Mouse (Mus musculus) intestine, postnatal 0 days (tissue): ENCODE results near the gene Tgfbr3. TPM values are rescaled to one million over a fixed set of nuclear protein-coding genes. Genes with fewer than 3 reads are reported as not detected.

Source experiments
- ATAC-seq: fragments of 200-750 bp; cut with Nextera tagmentation; 2 replicates; pipeline ENCODE4 v1.8.0; 2017; ENCODE audit warnings: mild to moderate bottlenecking, moderate TSS enrichment, moderate library complexity
- H3K27ac ChIP-seq: fragments of 300-500 bp; sonication (generic); 2 replicates; pipeline ENCODE4 v1.5.1; 2014; ENCODE audit warnings: mild to moderate bottlenecking, low read depth, low read length, moderate library complexity
- H3K27me3 ChIP-seq: fragments of 300-500 bp; sonication (generic); replicated peaks from 2 replicates; pipeline ENCODE4 v1.6.1; 2014; ENCODE audit warnings: low read length, mixed read lengths; ENCODE audit not compliant: control insufficient read depth, insufficient read depth
- H3K36me3 ChIP-seq: fragments of 300-500 bp; sonication (generic); 2 replicates; pipeline ENCODE4 v1.6.1; 2014; ENCODE audit warnings: mild to moderate bottlenecking, moderate library complexity; ENCODE audit not compliant: control insufficient read depth, insufficient read depth
- H3K4me1 ChIP-seq: fragments of 300-500 bp; sonication (generic); replicated peaks from 2 replicates; pipeline ENCODE4 v1.6.1; 2014; ENCODE audit warnings: antibody characterized with exemption, low read length, mixed read lengths; ENCODE audit not compliant: control insufficient read depth, insufficient read depth
- H3K4me2 ChIP-seq: fragments of 300-500 bp; sonication (generic); replicated peaks from 2 replicates; pipeline ENCODE4 v1.6.1; 2014; ENCODE audit warnings: low read depth, mild to moderate bottlenecking, moderate library complexity
- H3K4me3 ChIP-seq: fragments of 300-500 bp; sonication (generic); 2 replicates; pipeline ENCODE4 v1.5.1; 2014; ENCODE audit warnings: low read depth, low read length
- H3K9ac ChIP-seq: fragments of 300-500 bp; sonication (generic); 2 replicates; pipeline ENCODE4 v1.6.1; 2014; ENCODE audit warnings: mild to moderate bottlenecking, low read depth, low read length
- H3K9me3 ChIP-seq: fragments of 300-500 bp; sonication (generic); 2 replicates; pipeline ENCODE4 v1.6.1; 2016; ENCODE audit warnings: mixed run types; ENCODE audit not compliant: control insufficient read depth
- CTCF ChIP-seq: sonication (generic); IDR thresholded peaks from 2 replicates; pipeline ENCODE4 v1.5.1; 2016; ENCODE audit warnings: low read depth, mild to moderate bottlenecking, control low read depth, antibody characterized with exemption, moderate library complexity
- WGBS: fragments of 180-500 bp; shearing (Covaris S2); extraction: QIAGEN DNeasy Blood & Tissue Kit; methylation state at CpG from one replicate; pipeline ENCODE4 v1.1.7; 2014; 5-methylcytosine and 5-hydroxymethylcytosine counted together
- polyA plus RNA-seq: library from polyadenylated mRNA; unstranded; fragments of >200 nt; fragmentation: Nextera tagmentation; extraction: Ambion mirVana; gene quantifications from 2 replicates; pipeline ENCODE4 v1.2.1, GENCODE M21; 2015

Tgfbr3 gene
- polyA plus RNA-seq, 1 experiment from 2014 or later, result 7.5 TPM

- no peak for ATAC-seq
Observed at GRCm38 (mm10) chr5:107202801-107203559, 86.4 kb downstream of the Tgfbr3 start.

GRCm38 (mm10) chr5:107201509-107202182, 87.8 kb downstream of the Tgfbr3 start:
- Histone ChIP-seq H3K4me2 (no peak overlapping the region), H3K9me3 (no peaks in the 10 kb centered on the region), H3K27me3 (no peaks in the 10 kb centered on the region), H3K4me3 (no peak overlapping the region), H3K9ac (no peak overlapping the region), H3K27ac (peak overlapping the region; percentile 21; the same call in 1 of the 2 replicates), H3K36me3 (no peaks in the 10 kb centered on the region), H3K4me1 (peaks cover 5% of the 10 kb centered on the region)
- 50% methylated on average over 9 of the region's 9 CpGs for WGBS
- no peak for TF ChIP-seq CTCF
- ATAC-seq, result no peak

More at GRCm38 (mm10) chr5:107202801-107203559, 86.4 kb downstream of the Tgfbr3 start:
- Histone ChIP-seq H3K27ac (no peak overlapping the region), H3K4me2 (no peak overlapping the region), H3K4me1 (peaks cover 5% of the 10 kb centered on the region), H3K9me3 (no peaks in the 10 kb centered on the region), H3K27me3 (no peaks in the 10 kb centered on the region), H3K36me3 (no peaks in the 10 kb centered on the region), H3K4me3 (no peak overlapping the region), H3K9ac (no peak overlapping the region)
- no peak for TF ChIP-seq CTCF
- WGBS, result 28% methylated on average over 8 of the region's 8 CpGs

GRCm38 (mm10) chr5:107200853-107201341, 88.5 kb downstream of the Tgfbr3 start:
- Histone ChIP-seq H3K9ac (no peak overlapping the region), H3K4me3 (no peak overlapping the region), H3K4me2 (no peak overlapping the region), H3K4me1 (peaks cover 5% of the 10 kb centered on the region), H3K27me3 (no peaks in the 10 kb centered on the region), H3K27ac (peak overlapping the region; percentile 21; the same call in 1 of the 2 replicates), H3K36me3 (no peaks in the 10 kb centered on the region), H3K9me3 (no peaks in the 10 kb centered on the region)
- WGBS, result 48% methylated on average over 12 of the region's 12 CpGs
- peak; percentile 49 for ATAC-seq
- TF ChIP-seq CTCF, result no peak

- no peaks in the 10 kb centered on the region for H3K36me3 ChIP-seq
- H3K4me2 ChIP-seq, result no peak overlapping the region
- no peaks in the 10 kb centered on the region for H3K9me3 ChIP-seq
- no peaks in the 10 kb centered on the region for H3K27me3 ChIP-seq
- TF ChIP-seq CTCF, result no peak
- H3K9ac ChIP-seq, result no peak overlapping the region
- ATAC-seq, result peak; percentile 86
- H3K27ac ChIP-seq, result no peak overlapping the region
- 27% methylated on average over 10 of the region's 10 CpGs for WGBS
- H3K4me1 ChIP-seq, result peaks cover 5% of the 10 kb centered on the region
- H3K4me3 ChIP-seq, result no peak overlapping the region
Observed at GRCm38 (mm10) chr5:107200221-107200635, 89.2 kb downstream of the Tgfbr3 start.

GRCm38 (mm10) chr5:107195751-107196395, 93.6 kb downstream of the Tgfbr3 start:
- no peak overlapping the region for H3K27ac ChIP-seq
- no peak overlapping the region for H3K4me2 ChIP-seq
- no peaks in the 10 kb centered on the region for H3K27me3 ChIP-seq
- no peaks in the 10 kb centered on the region for H3K36me3 ChIP-seq
- no peak overlapping the region for H3K9ac ChIP-seq
- H3K4me3 ChIP-seq, result no peak overlapping the region
- H3K9me3 ChIP-seq, result no peaks in the 10 kb centered on the region
- ATAC-seq, result no peak
- H3K4me1 ChIP-seq, result peaks cover under 1% of the 10 kb centered on the region; the same call in 1 of the 2 replicates
- no peak for TF ChIP-seq CTCF
- 33% methylated on average over 12 of the region's 12 CpGs for WGBS

- Histone ChIP-seq H3K27ac (no peak overlapping the region), H3K9ac (no peak overlapping the region), H3K27me3 (no peaks in the 10 kb centered on the region), H3K4me3 (no peak overlapping the region), H3K9me3 (no peaks in the 10 kb centered on the region), H3K36me3 (no peaks in the 10 kb centered on the region), H3K4me2 (no peak overlapping the region), H3K4me1 (no peaks in the 10 kb centered on the region)
- no peak for ATAC-seq
- no peak for TF ChIP-seq CTCF
- 63% methylated on average over 9 of the region's 9 CpGs for WGBS
Observed at GRCm38 (mm10) chr5:107193160-107193559, 96.3 kb downstream of the Tgfbr3 start.
